Mouse (Mus musculus): ENCODE data around the gene Gm10300. TPM values are rescaled to one million over a fixed set of nuclear protein-coding genes. Genes with fewer than 3 reads are reported as not detected.

The Gm10300 gene
- 0.42 TPM for polyA plus RNA-seq (2014; fragmentation: Illumina TruSeq; extraction: RNeasy Lipid Tissue Mini Kit (QIAGEN cat#74804); ENCODE audit: low read depth, low replicate concordance)

DNA sequence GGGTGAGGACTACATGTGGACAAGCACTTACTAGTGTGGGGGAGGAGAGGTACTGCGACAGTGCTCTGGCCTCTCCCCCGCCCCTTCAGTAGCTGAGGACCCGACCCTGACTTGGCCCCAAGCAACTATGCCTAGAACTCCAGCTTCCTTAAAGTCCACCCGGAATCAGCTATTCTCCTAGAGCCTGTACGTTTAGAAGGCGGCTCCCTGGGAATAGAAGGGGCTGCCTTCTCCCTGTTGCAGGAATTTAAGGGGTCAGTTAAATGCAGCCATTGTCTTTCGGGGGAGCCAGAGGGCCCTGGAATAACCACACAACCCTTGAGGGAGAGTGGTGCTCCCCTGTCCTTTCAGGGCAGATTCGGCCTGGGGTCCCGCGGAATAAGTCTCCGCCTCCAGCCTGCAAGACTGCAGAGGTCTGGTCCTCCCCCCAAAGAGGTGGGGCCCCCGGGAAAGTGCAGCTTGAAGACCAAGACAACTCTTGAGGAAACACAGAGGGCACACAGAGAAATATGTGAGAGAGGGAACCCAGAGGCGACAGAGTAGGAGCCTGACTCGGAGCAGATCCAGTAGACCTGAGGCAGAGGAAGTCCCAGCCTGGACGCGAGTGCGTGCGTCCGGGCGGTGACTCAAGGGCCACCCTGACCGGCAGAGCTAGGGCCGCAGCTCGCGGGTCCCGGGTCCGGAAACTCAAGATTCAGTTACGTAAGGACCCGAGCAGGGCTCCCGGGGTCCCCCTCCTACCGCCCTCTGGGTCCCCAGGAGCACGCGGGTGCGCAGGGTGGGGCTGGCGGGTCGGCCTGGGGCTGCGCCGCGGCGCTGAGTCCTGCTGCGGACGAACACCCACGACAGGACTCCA lies at the start of gene Gm10300:
Gm10300 (plus strand) TSS at position 621 of the 856 bp plus-strand sequence.

DNA sequence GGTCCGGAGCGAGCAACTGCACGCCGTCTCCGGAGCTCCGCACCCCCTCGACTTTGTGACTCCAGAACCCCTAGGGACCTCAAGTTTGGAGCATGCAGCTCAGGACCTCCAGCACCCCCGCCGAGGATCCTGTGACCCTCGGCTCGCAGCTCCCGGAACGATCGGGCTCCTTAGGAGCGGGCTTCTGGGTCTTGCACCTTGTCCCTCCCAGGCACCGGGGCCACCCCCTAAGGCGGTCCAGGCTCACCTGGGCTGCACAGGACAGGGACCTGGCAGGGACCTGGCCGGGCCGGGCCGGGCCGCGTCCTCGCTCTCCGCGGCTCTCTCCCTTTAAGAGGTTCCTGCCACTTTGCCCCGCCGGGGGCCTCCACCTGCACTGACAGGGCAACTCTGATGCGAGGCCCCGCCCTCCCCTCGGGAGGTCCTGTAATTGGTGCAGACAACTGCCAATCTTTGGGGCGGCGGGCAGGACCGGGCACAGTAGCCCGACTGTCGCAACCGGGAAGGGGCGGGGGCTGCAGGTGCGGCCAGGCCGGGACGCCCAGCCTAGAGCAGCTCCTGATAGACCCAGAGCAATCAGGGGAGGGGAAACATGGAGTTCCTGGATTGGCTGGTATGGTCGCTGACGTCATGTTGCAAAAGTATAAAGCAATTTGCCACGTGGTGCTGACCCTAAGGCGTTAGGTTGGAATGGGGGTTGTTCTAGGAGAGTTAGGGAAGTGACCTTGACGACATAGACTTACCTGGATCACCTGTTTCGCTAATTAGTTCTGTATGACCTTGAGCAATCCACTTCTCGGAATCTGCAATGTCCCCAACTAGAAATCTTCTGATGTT lies 654 bp downstream of the Gm10300 start, which contains the start of gene Epb41:
Epb41 (minus strand) TSS at position 389 of the 837 bp plus-strand sequence.

Other genes starting within 250 kb of the Gm10300 start
- 9.9 TPM for gene Ptpru, start 236.4 kb upstream of the Gm10300 start, polyA plus RNA-seq (2014; fragmentation: Illumina TruSeq; extraction: RNeasy Lipid Tissue Mini Kit (QIAGEN cat#74804); ENCODE audit: low read depth, low replicate concordance)
- 43.3 TPM for gene Mecr, start 231.2 kb upstream of the Gm10300 start, polyA plus RNA-seq (2014; fragmentation: Illumina TruSeq; extraction: RNeasy Lipid Tissue Mini Kit (QIAGEN cat#74804); ENCODE audit: low read depth, low replicate concordance)
- gene Srsf4, start 201.1 kb upstream of the Gm10300 start, polyA plus RNA-seq (2014; fragmentation: Illumina TruSeq; extraction: RNeasy Lipid Tissue Mini Kit (QIAGEN cat#74804); ENCODE audit: low read depth, low replicate concordance) = 46.4 TPM
- 5.1 TPM for gene Tmem200b, start 152.9 kb upstream of the Gm10300 start, polyA plus RNA-seq (2014; fragmentation: Illumina TruSeq; extraction: RNeasy Lipid Tissue Mini Kit (QIAGEN cat#74804); ENCODE audit: low read depth, low replicate concordance)
- 33.6 TPM for gene Epb41, start 624 bp downstream of the Gm10300 start, polyA plus RNA-seq (2014; fragmentation: Illumina TruSeq; extraction: RNeasy Lipid Tissue Mini Kit (QIAGEN cat#74804); ENCODE audit: low read depth, low replicate concordance)
- gene Oprd1, start 69.8 kb downstream of the Gm10300 start, polyA plus RNA-seq (2014; fragmentation: Illumina TruSeq; extraction: RNeasy Lipid Tissue Mini Kit (QIAGEN cat#74804); ENCODE audit: low read depth, low replicate concordance) = not detected
- 22.3 TPM for gene Ythdf2, start 137.6 kb downstream of the Gm10300 start, polyA plus RNA-seq (2014; fragmentation: Illumina TruSeq; extraction: RNeasy Lipid Tissue Mini Kit (QIAGEN cat#74804); ENCODE audit: low read depth, low replicate concordance)
- 10.0 TPM for gene Gmeb1, start 186.9 kb downstream of the Gm10300 start, polyA plus RNA-seq (2014; fragmentation: Illumina TruSeq; extraction: RNeasy Lipid Tissue Mini Kit (QIAGEN cat#74804); ENCODE audit: low read depth, low replicate concordance)
- gene Taf12, start 199.7 kb downstream of the Gm10300 start, polyA plus RNA-seq (2014; fragmentation: Illumina TruSeq; extraction: RNeasy Lipid Tissue Mini Kit (QIAGEN cat#74804); ENCODE audit: low read depth, low replicate concordance) = 20.0 TPM
- gene Rab42, start 228.7 kb downstream of the Gm10300 start, polyA plus RNA-seq (2014; fragmentation: Illumina TruSeq; extraction: RNeasy Lipid Tissue Mini Kit (QIAGEN cat#74804); ENCODE audit: low read depth, low replicate concordance) = 8.6 TPM